Mouse (Mus musculus): Measurements from ENCODE around the gene Sufu. TPM values are rescaled to one million over a fixed set of nuclear protein-coding genes. Genes with fewer than 3 reads are reported as not detected.

The Sufu gene
- polyA plus RNA-seq, 1 experiment from 2014 or later = 19.0 TPM

- ATAC-seq = 0 out of 2 replicates have a peak, but pooled peaks have one; percentile 9
- Histone ChIP-seq H3K36me3 (ENCODE audit: control insufficient read depth, insufficient read depth, low read length) (peaks cover 3% of the 10 kb centered on the region; the same call in 1 of the 2 replicates), H3K9ac (ENCODE audit: low read depth, low read length) (peak overlapping the region; percentile 56), H3K4me2 (ENCODE audit: low read length) (peak overlapping the region; percentile 89), H3K4me3 (ENCODE audit: low read depth, low read length) (peak overlapping the region; percentile 19), H3K4me1 (ENCODE audit: control insufficient read depth, insufficient read depth, low read length) (peaks cover 61% of the 10 kb centered on the region), H3K27ac (ENCODE audit: low read length) (peak overlapping the region; percentile 81), H3K27me3 (ENCODE audit: control insufficient read depth, insufficient read depth, low read depth, low read length) (no peaks in the 10 kb centered on the region), H3K9me3 (replicated peaks; ENCODE audit: control insufficient read depth, low read length, poor library complexity, severe bottlenecking) (no peaks in the 10 kb centered on the region)
- 6% methylated on average over 8 of the region's 8 CpGs for WGBS
These were observed 110.5 kb downstream of the Sufu start for GRCm38 (mm10) chr19:46507181-46507581.

GRCm38 (mm10) chr19:46507806-46508205 is 111.1 kb downstream of the Sufu start:
- peaks cover 61% of the 10 kb centered on the region for H3K4me1 ChIP-seq (ENCODE audit: control insufficient read depth, insufficient read depth, low read length)
- no peaks in the 10 kb centered on the region for H3K27me3 ChIP-seq (ENCODE audit: control insufficient read depth, insufficient read depth, low read depth, low read length)
- H3K4me2 ChIP-seq (ENCODE audit: low read length) = peak overlapping the region; percentile 89
- no peaks in the 10 kb centered on the region for H3K9me3 ChIP-seq (replicated peaks; ENCODE audit: control insufficient read depth, low read length, poor library complexity, severe bottlenecking)
- 76% methylated on average over 1 of the region's 1 CpGs for WGBS
- peak overlapping the region; percentile 56; the same call in 1 of the 2 replicates for H3K9ac ChIP-seq (ENCODE audit: low read depth, low read length)
- ATAC-seq = no peak
- H3K27ac ChIP-seq (ENCODE audit: low read length) = peak overlapping the region; percentile 81
- peaks cover 7% of the 10 kb centered on the region for H3K36me3 ChIP-seq (ENCODE audit: control insufficient read depth, insufficient read depth, low read length)
- H3K4me3 ChIP-seq (ENCODE audit: low read depth, low read length) = peak overlapping the region; percentile 19; the same call in 1 of the 2 replicates

- H3K4me2 ChIP-seq (ENCODE audit: low read length) = peak overlapping the region; percentile 10; the same call in 1 of the 2 replicates
- H3K9me3 ChIP-seq (replicated peaks; ENCODE audit: control insufficient read depth, low read length, poor library complexity, severe bottlenecking) = no peaks in the 10 kb centered on the region
- 86% methylated on average over 3 of the region's 3 CpGs for WGBS
- H3K36me3 ChIP-seq (ENCODE audit: control insufficient read depth, insufficient read depth, low read length) = peaks cover 12% of the 10 kb centered on the region
- no peak overlapping the region for H3K4me3 ChIP-seq (ENCODE audit: low read depth, low read length)
- H3K27ac ChIP-seq (ENCODE audit: low read length) = no peak overlapping the region
- H3K9ac ChIP-seq (ENCODE audit: low read depth, low read length) = 0 out of 2 replicates have a peak overlapping the region, but pooled peaks have one; percentile 27
- H3K27me3 ChIP-seq (ENCODE audit: control insufficient read depth, insufficient read depth, low read depth, low read length) = no peaks in the 10 kb centered on the region
- no peak for ATAC-seq
- H3K4me1 ChIP-seq (ENCODE audit: control insufficient read depth, insufficient read depth, low read length) = peaks cover 61% of the 10 kb centered on the region
These were observed 112.0 kb downstream of the Sufu start for GRCm38 (mm10) chr19:46508738-46509137.

- Histone ChIP-seq H3K36me3 (ENCODE audit: control insufficient read depth, insufficient read depth, low read length) (peaks cover 16% of the 10 kb centered on the region), H3K4me3 (ENCODE audit: low read depth, low read length) (no peak overlapping the region), H3K4me1 (ENCODE audit: control insufficient read depth, insufficient read depth, low read length) (peaks cover 61% of the 10 kb centered on the region), H3K27ac (ENCODE audit: low read length) (no peak overlapping the region), H3K27me3 (ENCODE audit: control insufficient read depth, insufficient read depth, low read depth, low read length) (no peaks in the 10 kb centered on the region), H3K4me2 (ENCODE audit: low read length) (peak overlapping the region; percentile 10; the same call in 1 of the 2 replicates), H3K9ac (ENCODE audit: low read depth, low read length) (no peak overlapping the region), H3K9me3 (replicated peaks; ENCODE audit: control insufficient read depth, low read length, poor library complexity, severe bottlenecking) (no peaks in the 10 kb centered on the region)
- ATAC-seq = no peak
- 86% methylated on average over 3 of the region's 3 CpGs for WGBS
These were observed 112.5 kb downstream of the Sufu start for GRCm38 (mm10) chr19:46509202-46509601.

GRCm38 (mm10) chr19:46509736-46510135 is 113.0 kb downstream of the Sufu start:
- Histone ChIP-seq H3K27ac (ENCODE audit: low read length) (no peak overlapping the region), H3K36me3 (ENCODE audit: control insufficient read depth, insufficient read depth, low read length) (peaks cover 21% of the 10 kb centered on the region), H3K4me2 (ENCODE audit: low read length) (no peak overlapping the region), H3K9ac (ENCODE audit: low read depth, low read length) (no peak overlapping the region), H3K27me3 (ENCODE audit: control insufficient read depth, insufficient read depth, low read depth, low read length) (no peaks in the 10 kb centered on the region), H3K4me1 (ENCODE audit: control insufficient read depth, insufficient read depth, low read length) (peaks cover 56% of the 10 kb centered on the region), H3K4me3 (ENCODE audit: low read depth, low read length) (no peak overlapping the region), H3K9me3 (replicated peaks; ENCODE audit: control insufficient read depth, low read length, poor library complexity, severe bottlenecking) (no peaks in the 10 kb centered on the region)
- ATAC-seq = no peak
- WGBS = 86% methylated on average over 4 of the region's 4 CpGs

- ATAC-seq = no peak
- peaks cover 49% of the 10 kb centered on the region for H3K4me1 ChIP-seq (ENCODE audit: control insufficient read depth, insufficient read depth, low read length)
- H3K9me3 ChIP-seq (replicated peaks; ENCODE audit: control insufficient read depth, low read length, poor library complexity, severe bottlenecking) = no peaks in the 10 kb centered on the region
- no peaks in the 10 kb centered on the region for H3K27me3 ChIP-seq (ENCODE audit: control insufficient read depth, insufficient read depth, low read depth, low read length)
- H3K27ac ChIP-seq (ENCODE audit: low read length) = no peak overlapping the region
- WGBS = 77% methylated on average over 5 of the region's 5 CpGs
- peaks cover 28% of the 10 kb centered on the region for H3K36me3 ChIP-seq (ENCODE audit: control insufficient read depth, insufficient read depth, low read length)
- H3K4me3 ChIP-seq (ENCODE audit: low read depth, low read length) = no peak overlapping the region
- no peak overlapping the region for H3K4me2 ChIP-seq (ENCODE audit: low read length)
- H3K9ac ChIP-seq (ENCODE audit: low read depth, low read length) = no peak overlapping the region
These were observed 113.7 kb downstream of the Sufu start for GRCm38 (mm10) chr19:46510401-46510800.

GRCm38 (mm10) chr19:46510824-46511223 is 114.1 kb downstream of the Sufu start:
- no peaks in the 10 kb centered on the region for H3K27me3 ChIP-seq (ENCODE audit: control insufficient read depth, insufficient read depth, low read depth, low read length)
- 63% methylated on average over 3 of the region's 3 CpGs for WGBS
- no peak overlapping the region for H3K27ac ChIP-seq (ENCODE audit: low read length)
- no peak overlapping the region for H3K4me2 ChIP-seq (ENCODE audit: low read length)
- ATAC-seq = no peak
- H3K9me3 ChIP-seq (replicated peaks; ENCODE audit: control insufficient read depth, low read length, poor library complexity, severe bottlenecking) = no peaks in the 10 kb centered on the region
- H3K4me1 ChIP-seq (ENCODE audit: control insufficient read depth, insufficient read depth, low read length) = peaks cover 45% of the 10 kb centered on the region
- H3K4me3 ChIP-seq (ENCODE audit: low read depth, low read length) = no peak overlapping the region
- no peak overlapping the region for H3K9ac ChIP-seq (ENCODE audit: low read depth, low read length)
- H3K36me3 ChIP-seq (ENCODE audit: control insufficient read depth, insufficient read depth, low read length) = peaks cover 31% of the 10 kb centered on the region

- H3K4me3 ChIP-seq (ENCODE audit: low read depth, low read length) = no peak overlapping the region
- H3K27ac ChIP-seq (ENCODE audit: low read length) = no peak overlapping the region
- H3K9ac ChIP-seq (ENCODE audit: low read depth, low read length) = no peak overlapping the region; the same call in 1 of the 2 replicates
- no peak overlapping the region for H3K4me2 ChIP-seq (ENCODE audit: low read length)
- ATAC-seq = no peak
- H3K27me3 ChIP-seq (ENCODE audit: control insufficient read depth, insufficient read depth, low read depth, low read length) = no peaks in the 10 kb centered on the region
- no peaks in the 10 kb centered on the region for H3K9me3 ChIP-seq (replicated peaks; ENCODE audit: control insufficient read depth, low read length, poor library complexity, severe bottlenecking)
- 84% methylated on average over 10 of the region's 10 CpGs for WGBS
- H3K36me3 ChIP-seq (ENCODE audit: control insufficient read depth, insufficient read depth, low read length) = peaks cover 31% of the 10 kb centered on the region
- H3K4me1 ChIP-seq (ENCODE audit: control insufficient read depth, insufficient read depth, low read length) = peaks cover 40% of the 10 kb centered on the region
These were observed 114.6 kb downstream of the Sufu start for GRCm38 (mm10) chr19:46511263-46511662.

GRCm38 (mm10) chr19:46514387-46514786 is 117.7 kb downstream of the Sufu start:
- ATAC-seq = no peak
- peaks cover 20% of the 10 kb centered on the region for H3K4me1 ChIP-seq (ENCODE audit: control insufficient read depth, insufficient read depth, low read length)
- H3K4me2 ChIP-seq (ENCODE audit: low read length) = no peak overlapping the region
- H3K27me3 ChIP-seq (ENCODE audit: control insufficient read depth, insufficient read depth, low read depth, low read length) = no peaks in the 10 kb centered on the region
- H3K9me3 ChIP-seq (replicated peaks; ENCODE audit: control insufficient read depth, low read length, poor library complexity, severe bottlenecking) = no peaks in the 10 kb centered on the region
- peaks cover 28% of the 10 kb centered on the region for H3K36me3 ChIP-seq (ENCODE audit: control insufficient read depth, insufficient read depth, low read length)
- no peak overlapping the region for H3K27ac ChIP-seq (ENCODE audit: low read length)
- no peak overlapping the region for H3K4me3 ChIP-seq (ENCODE audit: low read depth, low read length)
- H3K9ac ChIP-seq (ENCODE audit: low read depth, low read length) = no peak overlapping the region
- 86% methylated on average over 12 of the region's 12 CpGs for WGBS

Measured in midbrain, embryonic 16.5 days (tissue).